Mouse (Mus musculus): ENCODE results near the gene Prodh2.
"Not testable (repeated sequence)": the region's sequence is repeated elsewhere in the genome, so short reads cannot be mapped to it uniquely, and the experiment has no call there.

Prodh2 gene

GRCm38 (mm10) chr7:30493401-30493931 lies at the start of gene Prodh2:
Gene Prodh2, plus strand, starts transcription at chr7:30493622.
- no peak for DNase-seq (ENCODE audit: low spot score)

DNA sequence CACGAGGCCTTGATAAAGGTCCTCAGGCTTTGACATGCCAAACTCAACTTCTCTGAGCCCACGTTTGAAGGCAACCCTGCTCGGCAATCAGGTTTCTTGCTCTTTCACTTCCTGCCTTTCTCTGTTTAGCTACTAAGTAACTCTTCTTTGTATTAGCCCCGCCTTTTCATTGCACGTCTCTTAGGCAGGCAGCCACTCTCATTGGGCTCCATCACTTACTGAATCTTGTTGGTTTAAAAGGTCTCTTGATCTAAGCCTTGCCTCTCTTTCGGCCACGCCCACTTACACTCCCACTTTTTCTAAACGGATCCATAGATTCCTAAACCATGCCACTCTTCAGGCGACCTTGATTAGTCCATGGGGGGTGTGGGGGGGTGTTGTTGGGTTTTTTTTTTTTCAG lies 49.7 kb upstream of the Prodh2 start:
- DNase-seq (ENCODE audit: low spot score) = no peak

GRCm38 (mm10) chr7:30444154-30444970 lies 49.1 kb upstream of the Prodh2 start:
- no peak for DNase-seq (ENCODE audit: low spot score)

GRCm38 (mm10) chr7:30444971-30445751 lies 48.3 kb upstream of the Prodh2 start, which contains the start of gene Aplp1:
Gene Aplp1, minus strand, starts transcription at chr7:30445535.
- DNase-seq (ENCODE audit: low spot score) = peak; percentile 22

GRCm38 (mm10) chr7:30450241-30450640 lies 43.2 kb upstream of the Prodh2 start:
- no peak for DNase-seq (ENCODE audit: low spot score)

DNA sequence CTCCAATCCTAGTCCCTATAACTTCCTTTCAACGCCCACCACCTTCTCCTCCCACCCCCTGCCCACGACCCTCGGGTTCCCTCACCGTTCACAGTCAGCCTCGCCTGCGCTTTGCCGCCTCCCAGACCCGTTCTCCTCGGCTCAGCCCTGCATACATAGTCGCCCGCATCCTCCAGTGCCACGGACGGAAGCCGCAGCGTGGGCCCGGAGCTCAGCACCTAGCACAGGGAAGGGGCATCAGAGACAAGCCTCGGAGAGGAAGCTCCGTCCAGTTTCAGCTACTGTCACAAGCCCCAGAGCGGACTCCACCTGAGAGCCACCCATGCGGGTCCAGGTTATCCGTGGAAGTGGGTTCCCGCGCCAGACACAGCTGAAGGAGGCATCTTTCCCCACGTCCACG lies 40.1 kb upstream of the Prodh2 start:
- DNase-seq (ENCODE audit: low spot score) = no peak

GRCm38 (mm10) chr7:30453766-30454165 lies 39.7 kb upstream of the Prodh2 start:
- no peak for DNase-seq (ENCODE audit: low spot score)

GRCm38 (mm10) chr7:30454259-30454658 lies 39.2 kb upstream of the Prodh2 start:
- no peak for DNase-seq (ENCODE audit: low spot score)

- DNase-seq (ENCODE audit: low spot score) = no peak
Measured at GRCm38 (mm10) chr7:30456487-30456886, 36.9 kb upstream of the Prodh2 start.

GRCm38 (mm10) chr7:30456911-30457628 lies 36.4 kb upstream of the Prodh2 start:
- DNase-seq (ENCODE audit: low spot score) = no peak

- DNase-seq (ENCODE audit: low spot score) = no peak
Measured at GRCm38 (mm10) chr7:30457629-30458330, 35.6 kb upstream of the Prodh2 start, which contains the start of the genes Kirrel2 and Nphs1. Gene Kirrel2, minus strand, starts transcription at chr7:30457690. Gene Nphs1, plus strand, starts transcription at chr7:30458315.

GRCm38 (mm10) chr7:30459484-30459883 lies 33.9 kb upstream of the Prodh2 start:
- DNase-seq (ENCODE audit: low spot score) = no peak

- no peak for DNase-seq (ENCODE audit: low spot score)
Measured at GRCm38 (mm10) chr7:30463568-30463967, 29.9 kb upstream of the Prodh2 start.

- DNase-seq (ENCODE audit: low spot score) = no peak
Measured at GRCm38 (mm10) chr7:30463996-30464395, 29.4 kb upstream of the Prodh2 start.

DNA sequence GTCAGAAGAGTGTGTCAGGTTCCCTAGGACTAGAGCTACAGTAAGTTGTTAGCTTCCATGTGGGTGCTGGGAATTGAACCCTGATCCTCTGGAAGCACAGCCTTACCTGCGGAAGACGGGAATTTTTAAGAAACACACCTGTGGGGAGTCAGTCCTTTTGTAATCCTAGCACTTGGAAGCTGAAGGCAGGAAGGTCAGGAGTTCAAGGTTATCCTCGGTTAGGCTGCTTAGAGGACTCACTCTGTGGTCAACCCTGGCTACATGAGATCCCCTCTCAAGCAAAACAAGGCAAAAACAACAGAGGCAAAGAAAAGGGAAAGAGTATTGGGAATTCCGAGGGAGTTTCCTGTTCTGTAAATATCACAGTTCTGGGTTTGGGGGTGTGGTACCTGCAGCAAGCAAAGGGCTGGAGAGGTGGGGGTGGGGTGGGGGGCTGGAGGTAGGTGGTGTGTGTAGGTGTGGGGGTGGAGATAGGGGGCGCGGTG lies 28.6 kb upstream of the Prodh2 start:
- DNase-seq (ENCODE audit: low spot score) = no peak

DNA sequence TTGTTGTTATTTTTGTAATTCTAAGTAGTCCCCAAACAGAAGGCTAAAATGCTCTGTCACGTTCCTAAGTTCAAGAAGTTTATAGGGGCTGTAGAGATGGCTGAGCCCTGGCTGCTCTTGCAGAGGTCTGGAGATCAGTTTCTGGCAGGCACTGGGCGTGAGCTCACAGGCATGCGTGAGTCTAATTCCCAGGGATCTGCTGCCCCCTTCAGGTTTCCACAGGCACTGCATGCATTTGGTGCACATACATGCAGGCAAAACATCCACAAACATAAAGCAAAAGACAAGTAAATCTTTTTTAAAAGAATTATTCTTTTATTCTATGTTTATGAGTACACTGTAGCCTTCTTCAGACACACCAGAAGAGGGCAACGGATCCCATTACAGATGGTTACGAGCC lies 21.0 kb upstream of the Prodh2 start:
- DNase-seq (ENCODE audit: low spot score) = no peak

GRCm38 (mm10) chr7:30474999-30475398 lies 18.4 kb upstream of the Prodh2 start:
- no peak for DNase-seq (ENCODE audit: low spot score)

- DNase-seq (ENCODE audit: low spot score) = not testable (repeated sequence)
Measured at GRCm38 (mm10) chr7:30476136-30476535, 17.3 kb upstream of the Prodh2 start.

- DNase-seq (ENCODE audit: low spot score) = no peak
Measured at GRCm38 (mm10) chr7:30477415-30478381, 15.7 kb upstream of the Prodh2 start.

DNA sequence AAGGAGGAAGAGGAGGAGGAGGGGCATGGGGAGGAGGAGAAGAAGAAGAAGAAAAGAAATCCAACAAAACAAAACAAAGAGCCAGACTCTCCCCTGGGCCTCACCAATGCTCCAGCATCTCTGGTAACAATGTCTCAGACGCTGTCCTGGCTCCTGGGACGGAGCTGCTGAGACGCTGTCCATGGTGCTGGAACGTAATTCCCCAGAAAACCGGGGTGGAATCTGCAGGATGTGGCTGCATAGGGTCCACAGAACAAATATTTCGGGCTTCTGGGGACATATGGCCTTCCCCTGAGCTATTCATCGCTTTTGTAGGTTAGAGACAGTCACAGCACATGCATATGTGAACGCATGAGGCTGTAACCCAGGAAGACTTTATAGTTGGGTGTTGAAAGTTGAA lies 9.2 kb upstream of the Prodh2 start:
- DNase-seq (ENCODE audit: low spot score) = peak; percentile 24
